Mouse (Mus musculus): ENCODE measurements around the gene Baz2a.
"Not testable (repeated sequence)": the region's sequence is repeated elsewhere in the genome, so short reads cannot be mapped to it uniquely, and the experiment has no call there.

The Baz2a gene

DNA sequence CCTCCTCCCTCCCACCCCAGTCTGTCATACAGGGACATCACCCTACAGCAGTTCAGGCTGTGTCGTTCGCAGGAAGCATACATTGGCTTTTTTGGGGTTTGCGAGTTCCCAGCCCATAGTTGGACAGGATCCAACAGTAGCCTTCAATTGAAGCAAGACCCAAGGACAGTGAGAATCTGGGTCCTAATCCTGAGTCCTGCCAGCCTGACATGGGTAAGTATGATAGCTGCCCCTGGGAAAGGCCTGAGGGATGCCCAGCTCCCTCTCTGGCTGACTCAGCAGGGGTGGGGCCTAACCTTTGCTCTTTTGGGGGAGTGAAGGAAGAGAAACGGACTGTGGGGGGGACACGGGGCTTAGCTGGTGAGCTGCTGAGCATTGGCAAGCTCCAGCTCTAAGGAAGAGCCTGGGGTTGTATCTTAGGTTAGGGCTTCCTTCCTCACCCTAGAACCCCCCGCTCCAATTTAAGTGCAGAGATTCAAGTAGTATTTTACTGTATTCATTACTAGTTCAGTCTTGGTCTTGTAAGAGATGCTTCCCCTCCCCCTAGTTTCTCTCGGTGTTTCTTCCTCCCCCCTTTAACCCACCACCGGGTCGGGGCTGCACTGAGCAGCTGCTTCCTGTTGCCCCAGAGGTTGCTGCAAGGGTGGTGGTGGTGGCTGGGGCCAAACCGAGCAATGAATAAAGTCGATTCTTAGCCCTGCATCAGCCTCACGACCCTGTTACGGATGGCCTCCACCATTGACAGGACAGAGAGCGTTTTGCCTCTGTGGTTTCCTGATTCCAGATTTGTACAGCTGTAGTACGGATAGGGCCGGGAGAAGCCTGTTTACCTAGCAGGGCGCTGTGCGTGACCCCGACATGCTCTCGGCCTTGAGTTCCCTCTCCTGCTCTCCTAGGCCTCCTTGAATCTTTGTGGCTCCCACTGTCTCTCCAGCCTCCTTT is at the start of gene Baz2a:
TSS of gene Baz2a (plus strand) at position 14 of the 942 bp plus-strand sequence.
- no peak for ATAC-seq (ENCODE audit: insufficient number of reproducible peaks, low FRiP score, low TSS enrichment)

DNA sequence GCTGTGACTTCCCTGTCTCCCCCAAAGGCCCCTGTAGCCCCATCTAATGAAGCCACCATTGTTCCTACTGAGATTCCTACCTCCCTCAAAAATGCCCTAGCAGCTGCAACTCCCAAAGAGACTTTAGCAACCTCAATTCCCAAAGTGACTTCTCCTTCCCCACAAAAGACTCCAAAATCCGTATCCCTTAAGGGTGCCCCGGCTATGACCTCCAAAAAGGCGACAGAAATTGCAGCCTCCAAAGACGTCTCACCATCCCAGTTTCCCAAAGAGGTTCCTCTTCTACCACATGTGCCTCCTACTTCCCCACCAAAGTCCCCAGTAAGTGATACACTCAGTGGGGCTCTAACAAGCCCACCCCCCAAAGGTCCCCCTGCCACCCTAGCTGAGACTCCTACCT is 49.7 kb upstream of the Baz2a start:
- no peak for ATAC-seq (ENCODE audit: insufficient number of reproducible peaks, low FRiP score, low TSS enrichment)

DNA sequence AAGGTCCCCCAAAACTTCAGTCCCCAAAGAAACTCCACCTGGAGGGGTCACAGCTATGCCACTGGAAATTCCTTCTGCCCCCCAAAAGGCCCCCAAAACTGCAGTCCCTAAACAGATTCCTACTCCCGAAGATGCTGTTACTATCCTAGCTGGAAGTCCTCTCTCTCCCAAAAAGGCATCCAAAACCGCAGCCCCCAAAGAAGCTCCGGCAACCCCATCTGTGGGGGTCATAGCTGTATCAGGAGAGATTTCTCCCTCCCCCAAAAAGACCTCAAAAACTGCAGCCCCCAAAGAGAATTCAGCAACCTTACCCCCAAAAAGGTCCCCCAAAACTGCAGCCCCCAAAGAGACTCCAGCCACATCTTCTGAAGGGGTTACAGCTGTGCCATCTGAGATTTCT is 48.9 kb upstream of the Baz2a start:
- no peak for ATAC-seq (ENCODE audit: insufficient number of reproducible peaks, low FRiP score, low TSS enrichment)

DNA sequence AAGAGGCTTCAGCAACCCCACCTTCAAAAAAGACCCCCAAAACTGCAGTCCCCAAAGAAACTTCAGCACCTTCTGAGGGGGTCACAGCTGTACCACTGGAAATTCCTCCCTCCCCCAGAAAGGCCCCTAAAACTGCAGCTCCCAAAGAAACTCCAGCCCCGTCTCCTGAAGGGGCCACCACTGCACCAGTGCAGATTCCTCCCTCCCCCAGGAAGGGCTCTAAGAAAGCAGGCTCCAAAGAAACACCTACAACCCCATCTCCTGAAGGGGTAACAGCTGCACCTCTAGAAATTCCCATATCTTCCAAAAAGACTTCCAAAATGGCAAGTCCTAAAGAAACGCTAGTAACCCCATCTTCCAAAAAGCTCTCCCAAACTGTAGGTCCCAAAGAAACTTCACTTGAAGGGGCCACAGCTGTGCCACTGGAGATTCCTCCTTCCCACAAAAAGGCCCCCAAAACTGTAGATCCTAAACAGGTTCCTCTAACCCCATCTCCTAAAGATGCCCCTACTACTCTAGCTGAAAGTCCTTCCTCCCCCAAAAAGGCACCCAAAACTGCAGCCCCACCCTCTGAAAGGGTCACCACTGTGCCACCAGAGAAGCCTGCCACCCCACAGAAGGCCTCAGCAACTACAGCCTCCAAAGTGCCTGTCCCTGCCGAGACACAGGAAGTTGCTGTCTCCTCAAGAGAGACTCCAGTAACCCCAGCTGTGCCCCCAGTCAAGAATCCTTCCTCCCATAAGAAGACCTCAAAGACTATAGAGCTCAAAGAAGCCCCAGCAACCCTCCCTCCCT is 48.1 kb upstream of the Baz2a start:
- no peak for ATAC-seq (ENCODE audit: insufficient number of reproducible peaks, low FRiP score, low TSS enrichment)

GRCm38 (mm10) chr10:128048157-128048556 is 43.2 kb upstream of the Baz2a start:
- no peak for ATAC-seq (ENCODE audit: insufficient number of reproducible peaks, low FRiP score, low TSS enrichment)

DNA sequence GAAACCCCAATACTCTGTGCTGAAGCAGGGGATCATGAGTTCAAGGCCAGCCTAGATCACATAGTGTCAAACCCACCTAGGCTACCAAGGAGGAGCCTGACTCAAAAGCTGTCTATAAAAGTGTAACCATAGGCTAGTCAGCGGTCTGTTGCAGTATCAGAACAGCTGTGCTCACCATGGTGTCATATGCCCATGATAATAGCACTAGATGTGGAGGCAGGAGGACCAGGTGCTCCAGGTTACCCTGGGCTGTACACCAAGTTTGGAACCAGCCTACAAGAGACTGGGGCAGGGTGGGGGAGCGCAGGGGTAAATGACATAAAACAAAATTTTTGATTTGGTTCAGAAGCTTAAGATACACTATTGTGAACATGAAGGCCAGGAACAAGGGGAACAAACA is 41.6 kb upstream of the Baz2a start:
- no peak for ATAC-seq (ENCODE audit: insufficient number of reproducible peaks, low FRiP score, low TSS enrichment)

DNA sequence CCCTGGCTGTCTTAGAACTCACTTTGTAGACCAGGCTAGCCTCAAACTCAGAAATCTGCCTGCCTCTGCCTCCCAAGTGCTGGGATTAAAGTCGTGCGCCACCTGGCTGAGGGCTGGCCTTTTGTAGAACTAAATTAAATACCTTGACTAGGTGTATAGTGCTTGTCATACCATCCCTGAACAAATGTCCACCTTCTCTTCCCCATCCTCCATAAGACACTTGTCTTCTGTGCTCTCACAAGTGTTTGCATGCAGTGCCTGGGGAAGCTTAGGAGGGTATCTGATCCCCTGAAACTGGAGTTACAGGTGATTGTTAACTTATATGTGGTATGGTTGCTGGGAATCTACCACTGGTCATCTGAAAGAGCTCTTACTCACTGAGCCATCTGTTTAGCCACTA is 41.0 kb upstream of the Baz2a start:
- ATAC-seq (ENCODE audit: insufficient number of reproducible peaks, low FRiP score, low TSS enrichment) = no peak

DNA sequence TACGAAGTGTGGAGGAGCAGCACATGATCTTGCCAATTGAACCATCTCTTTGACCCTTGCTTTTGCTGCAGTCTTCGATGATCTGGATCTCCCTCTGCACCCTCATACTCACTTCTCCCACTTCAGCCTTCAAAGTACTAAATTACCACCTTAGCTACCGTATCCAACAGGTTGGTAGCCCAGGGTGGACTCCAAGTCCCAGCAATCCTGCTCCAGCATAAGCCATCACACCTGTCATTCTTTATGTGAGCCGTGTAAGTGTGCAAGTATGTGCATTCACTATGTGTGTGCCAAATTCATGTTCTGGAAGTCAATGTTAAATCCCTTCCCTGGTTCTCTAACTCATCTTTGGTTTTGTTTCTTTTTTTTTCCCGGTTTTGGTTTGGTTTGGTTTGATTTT is 39.8 kb upstream of the Baz2a start:
- no peak for ATAC-seq (ENCODE audit: insufficient number of reproducible peaks, low FRiP score, low TSS enrichment)

- ATAC-seq (ENCODE audit: insufficient number of reproducible peaks, low FRiP score, low TSS enrichment) = not testable (repeated sequence)
Measured at GRCm38 (mm10) chr10:128052136-128052535, 39.2 kb upstream of the Baz2a start.

DNA sequence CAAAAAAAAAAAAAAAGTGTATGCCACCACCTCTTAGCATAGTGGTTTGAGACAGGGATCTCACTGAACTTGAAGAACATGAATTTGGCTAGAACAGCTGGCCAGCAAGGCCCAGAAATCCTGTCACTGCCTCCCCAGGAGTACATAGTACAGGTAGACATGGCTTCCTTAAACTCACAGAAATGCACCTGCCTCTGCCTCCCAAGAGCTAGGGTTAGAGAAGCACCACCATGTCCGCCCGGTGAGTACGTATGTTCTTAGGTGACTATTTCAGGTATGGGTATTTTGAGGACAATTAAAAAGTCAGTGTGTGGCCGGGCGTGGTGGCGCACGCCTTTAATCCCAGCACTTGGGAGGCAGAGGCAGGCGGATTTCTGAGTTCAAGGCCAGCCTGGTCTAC is 38.4 kb upstream of the Baz2a start:
- ATAC-seq (ENCODE audit: insufficient number of reproducible peaks, low FRiP score, low TSS enrichment) = no peak

DNA sequence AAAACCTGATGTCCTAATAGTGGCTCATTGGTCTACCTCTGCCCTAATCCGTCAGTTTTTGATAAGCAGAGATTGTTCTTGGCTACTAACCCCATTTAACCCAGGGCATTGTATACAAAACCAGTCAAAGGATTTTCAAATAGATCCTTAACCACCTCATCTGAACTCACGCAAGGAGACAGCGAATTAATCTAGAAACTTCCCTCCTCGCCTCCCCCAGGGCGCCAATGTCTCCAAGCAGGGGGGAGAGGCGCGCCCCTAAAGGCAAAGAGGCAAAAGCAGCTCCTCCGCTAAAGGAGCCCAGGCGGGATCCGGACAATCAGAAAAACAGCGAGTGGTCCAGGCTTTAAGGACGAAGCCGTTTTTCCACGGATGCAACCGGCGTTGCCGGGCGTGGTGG is 33.2 kb upstream of the Baz2a start:
- 0 out of 2 replicates have a peak, but pooled peaks have one; percentile 7 for ATAC-seq (ENCODE audit: insufficient number of reproducible peaks, low FRiP score, low TSS enrichment)

DNA sequence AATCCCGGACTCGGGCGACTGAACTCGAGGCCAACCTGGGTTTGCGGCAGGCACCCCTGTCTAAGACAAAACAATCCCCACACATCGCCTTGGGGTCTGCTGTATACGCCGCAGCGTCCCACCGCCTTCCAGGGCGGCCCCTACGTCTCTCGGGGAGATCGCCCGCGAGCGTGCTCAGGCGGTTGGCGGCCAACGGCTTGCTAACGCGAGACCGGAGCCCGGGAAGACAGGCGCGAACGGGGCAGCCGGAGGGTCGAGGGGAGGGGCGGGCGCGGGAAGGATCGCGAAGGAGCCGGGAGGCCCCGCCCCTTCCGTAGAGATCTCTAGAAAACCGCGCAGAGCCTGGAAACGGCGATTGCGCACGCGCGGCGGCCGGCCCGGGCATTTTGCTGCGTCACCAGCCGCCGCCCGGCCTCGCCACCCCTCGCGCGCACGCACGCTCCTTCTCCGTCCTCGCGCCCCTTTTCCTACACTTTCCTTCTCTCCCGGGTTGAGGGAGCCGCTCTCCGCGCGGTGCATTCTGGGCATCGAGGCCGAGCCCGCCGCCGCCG is 32.7 kb upstream of the Baz2a start, which contains the start of gene Ptges3:
TSS of gene Ptges3 (plus strand) at position 354 of the 551 bp plus-strand sequence.
- peak; percentile 93 for ATAC-seq (ENCODE audit: insufficient number of reproducible peaks, low FRiP score, low TSS enrichment)

- peak; percentile 18; the same call in 1 of the 2 replicates for ATAC-seq (ENCODE audit: insufficient number of reproducible peaks, low FRiP score, low TSS enrichment)
Measured at GRCm38 (mm10) chr10:128059207-128059981, 32.0 kb upstream of the Baz2a start.

- ATAC-seq (ENCODE audit: insufficient number of reproducible peaks, low FRiP score, low TSS enrichment) = no peak
Measured at GRCm38 (mm10) chr10:128061109-128061508, 30.3 kb upstream of the Baz2a start.

- ATAC-seq (ENCODE audit: insufficient number of reproducible peaks, low FRiP score, low TSS enrichment) = no peak
Measured at GRCm38 (mm10) chr10:128062221-128062989, 29.0 kb upstream of the Baz2a start.

DNA sequence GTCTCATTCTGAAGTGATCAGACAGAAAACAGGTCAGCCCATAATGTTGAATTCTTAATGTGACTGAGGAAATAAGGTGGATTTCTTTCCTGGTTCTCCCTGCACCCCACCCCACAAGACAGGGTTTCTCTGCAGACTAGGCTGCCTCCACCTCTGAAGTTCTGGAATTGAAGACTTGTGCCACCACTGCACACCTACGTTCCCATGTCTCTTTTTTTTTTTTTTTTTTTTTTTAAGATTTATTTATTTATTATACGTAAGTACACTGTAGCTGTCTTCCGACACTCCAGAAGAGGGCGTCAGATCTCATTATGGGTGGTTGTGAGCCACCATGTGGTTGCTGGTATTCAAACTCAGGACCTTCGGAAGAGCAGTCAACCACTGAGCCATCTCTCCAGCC is 25.3 kb upstream of the Baz2a start:
- no peak for ATAC-seq (ENCODE audit: insufficient number of reproducible peaks, low FRiP score, low TSS enrichment)

GRCm38 (mm10) chr10:128069201-128069600 is 22.2 kb upstream of the Baz2a start:
- no peak for ATAC-seq (ENCODE audit: insufficient number of reproducible peaks, low FRiP score, low TSS enrichment)

- ATAC-seq (ENCODE audit: insufficient number of reproducible peaks, low FRiP score, low TSS enrichment) = not testable (repeated sequence)
Measured at GRCm38 (mm10) chr10:128070432-128070831, 20.9 kb upstream of the Baz2a start.

DNA sequence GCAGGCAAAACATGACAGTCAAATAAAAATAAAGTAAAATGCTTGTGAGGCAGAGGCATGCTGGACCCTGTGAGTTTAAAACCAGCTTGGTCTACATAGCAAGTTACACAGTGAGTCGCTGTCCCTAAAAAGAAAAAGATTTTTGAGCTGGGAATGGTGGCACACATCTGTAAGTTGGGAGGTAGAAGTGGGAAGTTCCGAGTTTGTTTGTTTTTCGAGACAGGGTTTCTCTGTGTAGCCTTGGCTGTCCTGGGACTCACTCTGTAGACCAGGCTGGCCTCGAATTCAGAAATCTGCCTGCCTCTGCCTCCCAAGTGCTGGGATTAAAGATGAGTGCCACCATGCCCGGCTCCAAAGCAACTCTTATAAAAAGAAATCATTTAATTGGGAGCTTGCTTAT is 13.1 kb upstream of the Baz2a start:
- not testable (repeated sequence) for ATAC-seq (ENCODE audit: insufficient number of reproducible peaks, low FRiP score, low TSS enrichment)
